Mouse (Mus musculus): ENCODE data around the gene Pnkp.

The Pnkp gene

GRCm38 (mm10) chr7:44857042-44857552 lies at the start of gene Pnkp:
Gene Pnkp (plus strand): TSS chr7:44857139.
- DNase-seq (ENCODE audit: low spot score): peak; percentile 92

GRCm38 (mm10) chr7:44808927-44809326 lies 48.0 kb upstream of the Pnkp start:
- DNase-seq (ENCODE audit: low spot score): no peak

GRCm38 (mm10) chr7:44809466-44809865 lies 47.5 kb upstream of the Pnkp start:
- DNase-seq (ENCODE audit: low spot score): no peak

- no peak for DNase-seq (ENCODE audit: low spot score)
Observed at GRCm38 (mm10) chr7:44810365-44810764, 46.6 kb upstream of the Pnkp start.

GRCm38 (mm10) chr7:44810819-44811557 lies 46.0 kb upstream of the Pnkp start:
- no peak for DNase-seq (ENCODE audit: low spot score)

- no peak for DNase-seq (ENCODE audit: low spot score)
Observed at GRCm38 (mm10) chr7:44812651-44813325, 44.2 kb upstream of the Pnkp start.

GRCm38 (mm10) chr7:44813985-44814384 lies 43.0 kb upstream of the Pnkp start:
- DNase-seq (ENCODE audit: low spot score): no peak

GRCm38 (mm10) chr7:44814423-44814822 lies 42.5 kb upstream of the Pnkp start:
- no peak for DNase-seq (ENCODE audit: low spot score)

- no peak for DNase-seq (ENCODE audit: low spot score)
Observed at GRCm38 (mm10) chr7:44814952-44815553, 41.9 kb upstream of the Pnkp start.

GRCm38 (mm10) chr7:44815721-44816469 lies 41.0 kb upstream of the Pnkp start, which contains the start of the genes Nup62 and Il4i1:
Gene Nup62 (plus strand): TSS chr7:44816088.
Gene Il4i1 (plus strand): TSS chr7:44816387.
- DNase-seq (ENCODE audit: low spot score): peak; percentile 99

GRCm38 (mm10) chr7:44816470-44817021 lies 40.4 kb upstream of the Pnkp start, which contains the start of gene Atf5:
Gene Atf5 (minus strand): TSS chr7:44816658.
- no peak for DNase-seq (ENCODE audit: low spot score)

GRCm38 (mm10) chr7:44817441-44817840 lies 39.5 kb upstream of the Pnkp start:
- no peak for DNase-seq (ENCODE audit: low spot score)

- no peak for DNase-seq (ENCODE audit: low spot score)
Observed at GRCm38 (mm10) chr7:44818164-44818563, 38.8 kb upstream of the Pnkp start.

- no peak for DNase-seq (ENCODE audit: low spot score)
Observed at GRCm38 (mm10) chr7:44818751-44819235, 38.1 kb upstream of the Pnkp start.

- no peak for DNase-seq (ENCODE audit: low spot score)
Observed at GRCm38 (mm10) chr7:44819391-44819790, 37.5 kb upstream of the Pnkp start.

- no peak for DNase-seq (ENCODE audit: low spot score)
Observed at GRCm38 (mm10) chr7:44819863-44820262, 37.1 kb upstream of the Pnkp start.

- no peak for DNase-seq (ENCODE audit: low spot score)
Observed at GRCm38 (mm10) chr7:44820525-44820924, 36.4 kb upstream of the Pnkp start.

GRCm38 (mm10) chr7:44821666-44822448 lies 35.1 kb upstream of the Pnkp start:
- no peak for DNase-seq (ENCODE audit: low spot score)

- no peak for DNase-seq (ENCODE audit: low spot score)
Observed at GRCm38 (mm10) chr7:44823409-44823808, 33.5 kb upstream of the Pnkp start.

GRCm38 (mm10) chr7:44824872-44825271 lies 32.1 kb upstream of the Pnkp start:
- peak; percentile 49 for DNase-seq (ENCODE audit: low spot score)

GRCm38 (mm10) chr7:44826771-44827170 lies 30.2 kb upstream of the Pnkp start:
- no peak for DNase-seq (ENCODE audit: low spot score)
